Mouse (Mus musculus) ES-CJ7 (cell line): ENCODE data around the gene Fpr-rs3.

Source experiments
- DNase-seq: peaks from one replicate; pipeline ENCODE4 v3.0.0; 2011; ENCODE audit warnings: low read depth, low spot score

The Fpr-rs3 gene

GRCm38 (mm10) chr17:20624777-20625176 is at the start of gene Fpr-rs3:
Gene Fpr-rs3 (minus strand): TSS chr17:20624877.
- DNase-seq = no peak

GRCm38 (mm10) chr17:20596323-20596722 is 28.4 kb downstream of the Fpr-rs3 start, which contains the start of gene Vmn2r110:
Gene Vmn2r110 (minus strand): TSS chr17:20596423.
- no peak for DNase-seq
